Mouse (Mus musculus) heart, postnatal 14 days (tissue): ENCODE measurements around the gene Mfsd13b. TPM values are rescaled to one million over a fixed set of nuclear protein-coding genes. Genes with fewer than 3 reads are reported as not detected.
"Not testable (repeated sequence)": the region's sequence is repeated elsewhere in the genome, so short reads cannot be mapped to it uniquely, and the experiment has no call there.

Source experiments
- DNase-seq, 2 experiments: peaks; one replicate each; pipeline ENCODE4 v3.0.0; 2021 to 2022
- intact Hi-C: fragments of 180-260 bp; cut with DNase I; formaldehyde crosslinking; loops from one replicate; pipeline ENCODE4 v1.15.1; 2025
- long read RNA-seq, 2 experiments: library from polyadenylated mRNA; stranded (forward); transcript quantifications; one replicate each; pipeline ENCODE4 v2.0.0; 2021
- total RNA-seq, 2 experiments: library from RNA; stranded (reverse); gene quantifications; 2 replicates each; pipeline ENCODE4 v1.2.3; 2021

The Mfsd13b gene
- not detected for total RNA-seq
- long read RNA-seq, experiment 1: 0 reads
- long read RNA-seq, experiment 2: 0 reads

GRCm38 (mm10) chr7:120982200-120982841 lies at the start of gene Mfsd13b, which contains the start of gene Cdr2:
Gene Mfsd13b (plus strand): TSS chr7:120982509.
Gene Cdr2 (minus strand): TSS chr7:120982312.
- DNase-seq: peak; percentile 92 to 96
- intact Hi-C loops: loop anchor here (2.0 to 5.0 kb wide), 2 partner anchors 46 to 50 kb away; partner anchors contain the start of gene Mettl9

- no peak for DNase-seq
- intact Hi-C loops: loop anchor here (1.0 kb wide), 1 partner anchor 187 kb away; no protein-coding TSS in a partner anchor
Measured at GRCm38 (mm10) chr7:120933110-120933509, 49.2 kb upstream of the Mfsd13b start.

- no peak for DNase-seq
- intact Hi-C loops: loop anchor here (1.0 kb wide), 2 partner anchors 131 to 187 kb away; no protein-coding TSS in a partner anchor
Measured at GRCm38 (mm10) chr7:120933680-120934195, 48.6 kb upstream of the Mfsd13b start.

- peak; percentile 62 to 77 for DNase-seq
- intact Hi-C loops: loop anchor here (1.0 kb wide), 1 partner anchor 130 kb away; no protein-coding TSS in a partner anchor
Measured at GRCm38 (mm10) chr7:120934716-120935115, 47.6 kb upstream of the Mfsd13b start.

- DNase-seq: no peak
- intact Hi-C loops: loop anchor here (2.0 kb wide), 1 partner anchor 46 kb away; the partner anchor contains the start of genes Cdr2 and Mfsd13b
Measured at GRCm38 (mm10) chr7:120936522-120936921, 45.8 kb upstream of the Mfsd13b start.

- intact Hi-C loops: no loop called here
- no peak for DNase-seq
Measured at GRCm38 (mm10) chr7:120938206-120938605, 44.1 kb upstream of the Mfsd13b start.

GRCm38 (mm10) chr7:120940343-120940742 lies 42.0 kb upstream of the Mfsd13b start:
- intact Hi-C loops: no loop called here
- no peak for DNase-seq

GRCm38 (mm10) chr7:120941214-120941613 lies 41.1 kb upstream of the Mfsd13b start:
- no peak for DNase-seq
- intact Hi-C loops: no loop called here

- DNase-seq: no peak
- intact Hi-C loops: no loop called here
Measured at GRCm38 (mm10) chr7:120942506-120942905, 39.8 kb upstream of the Mfsd13b start.

GRCm38 (mm10) chr7:120943936-120944509 lies 38.3 kb upstream of the Mfsd13b start:
- intact Hi-C loops: no loop called here
- no peak for DNase-seq

- intact Hi-C loops, DNase-seq: not testable (repeated sequence)
Measured at GRCm38 (mm10) chr7:120953591-120953990, 28.7 kb upstream of the Mfsd13b start.

GRCm38 (mm10) chr7:120960116-120960515 lies 22.2 kb upstream of the Mfsd13b start:
- intact Hi-C loops: no loop called here
- no peak for DNase-seq

GRCm38 (mm10) chr7:120960601-120961000 lies 21.7 kb upstream of the Mfsd13b start:
- no peak for DNase-seq
- intact Hi-C loops: no loop called here

- intact Hi-C loops: no loop called here
- DNase-seq: no peak
Measured at GRCm38 (mm10) chr7:120961893-120962292, 20.4 kb upstream of the Mfsd13b start.

- intact Hi-C loops: no loop called here
- DNase-seq: no peak
Measured at GRCm38 (mm10) chr7:120963126-120963525, 19.2 kb upstream of the Mfsd13b start.

GRCm38 (mm10) chr7:120969221-120969620 lies 13.1 kb upstream of the Mfsd13b start:
- DNase-seq: no peak
- intact Hi-C loops: no loop called here

- DNase-seq: no peak
- intact Hi-C loops: no loop called here
Measured at GRCm38 (mm10) chr7:120970112-120970511, 12.2 kb upstream of the Mfsd13b start.

- DNase-seq, intact Hi-C loops: not testable (repeated sequence)
Measured at GRCm38 (mm10) chr7:120972471-120972870, 9.8 kb upstream of the Mfsd13b start.

GRCm38 (mm10) chr7:120974001-120974400 lies 8.3 kb upstream of the Mfsd13b start:
- DNase-seq: no peak
- intact Hi-C loops: no loop called here

GRCm38 (mm10) chr7:120977063-120977462 lies 5.2 kb upstream of the Mfsd13b start:
- DNase-seq: peak; percentile 56 to 65
- intact Hi-C loops: no loop called here

- intact Hi-C loops: loop anchor here (5.0 kb wide), 1 partner anchor 52 kb away; the partner anchor contains the start of gene Mettl9
Measured at GRCm38 (mm10) chr7:120980041-120980440, 2.3 kb upstream of the Mfsd13b start.

More at GRCm38 (mm10) chr7:120980041-120980440, 2.3 kb upstream of the Mfsd13b start:
- no peak for DNase-seq
